Mouse (Mus musculus) limb, embryonic 13.5 days (tissue): ENCODE measurements around the gene Sis. TPM values are rescaled to one million over a fixed set of nuclear protein-coding genes. Genes with fewer than 3 reads are reported as not detected.

Source experiments
- polyA plus RNA-seq: library from polyadenylated mRNA; unstranded; fragments of >200 nt; fragmentation: Nextera tagmentation; extraction: Ambion mirVana; gene quantifications from 2 replicates; pipeline ENCODE4 v1.2.1, GENCODE M21; 2015

Sis gene
- polyA plus RNA-seq, 1 experiment from 2014 or later, result 0.03 TPM

Other genes starting within 250 kb of the Sis start
- 0.78 and 0.99 TPM in 2 replicates for gene Slitrk3, start 89.9 kb upstream of the Sis start, polyA plus RNA-seq